Mouse (Mus musculus) adrenal gland, adult 8-10 months (tissue): Measurements from ENCODE around the gene Mical3. TPM values are rescaled to one million over a fixed set of nuclear protein-coding genes. Genes with fewer than 3 reads are reported as not detected.

ENCODE experiments used
- DNase-seq: peaks from one replicate; pipeline ENCODE4 v3.0.0; 2022
- total RNA-seq, 4 experiments: library from RNA; stranded (reverse); gene quantifications; 2 replicates each; pipeline ENCODE4 v1.2.4; 2022

Mical3 gene
- total RNA-seq, 4 experiments from 2014 or later, result 41.6 to 78.2 (median 55.4) TPM

GRCm38 (mm10) chr6:121109181-121109981 is 21.4 kb downstream of the Mical3 start:
- DNase-seq, result no peak

GRCm38 (mm10) chr6:121108075-121108474 is 22.7 kb downstream of the Mical3 start:
- DNase-seq, result no peak

- DNase-seq, result no peak
Observed at GRCm38 (mm10) chr6:121106711-121107405, 23.9 kb downstream of the Mical3 start.

- DNase-seq, result no peak
Observed at GRCm38 (mm10) chr6:121105726-121106125, 25.1 kb downstream of the Mical3 start.

- DNase-seq, result no peak
Observed at GRCm38 (mm10) chr6:121103406-121104171, 27.2 kb downstream of the Mical3 start.

GRCm38 (mm10) chr6:121102941-121103340 is 27.9 kb downstream of the Mical3 start:
- peak; percentile 45 for DNase-seq

GRCm38 (mm10) chr6:121102084-121102483 is 28.7 kb downstream of the Mical3 start:
- DNase-seq, result no peak

- no peak for DNase-seq
Observed at GRCm38 (mm10) chr6:121101201-121101600, 29.6 kb downstream of the Mical3 start.

GRCm38 (mm10) chr6:121099831-121100230 is 31.0 kb downstream of the Mical3 start:
- no peak for DNase-seq

GRCm38 (mm10) chr6:121099228-121099608 is 31.6 kb downstream of the Mical3 start:
- no peak for DNase-seq

GRCm38 (mm10) chr6:121098511-121099227 is 32.1 kb downstream of the Mical3 start:
- no peak for DNase-seq

- DNase-seq, result no peak
Observed at GRCm38 (mm10) chr6:121098109-121098508, 32.7 kb downstream of the Mical3 start.

GRCm38 (mm10) chr6:121096862-121097261 is 33.9 kb downstream of the Mical3 start:
- no peak for DNase-seq

GRCm38 (mm10) chr6:121096390-121096789 is 34.4 kb downstream of the Mical3 start:
- DNase-seq, result no peak

- no peak for DNase-seq
Observed at GRCm38 (mm10) chr6:121093662-121094408, 37.0 kb downstream of the Mical3 start.

GRCm38 (mm10) chr6:121090786-121091185 is 40.0 kb downstream of the Mical3 start:
- DNase-seq, result no peak

- DNase-seq, result peak; percentile 59
Observed at GRCm38 (mm10) chr6:121087586-121088245, 43.1 kb downstream of the Mical3 start.

- DNase-seq, result no peak
Observed at GRCm38 (mm10) chr6:121087127-121087526, 43.7 kb downstream of the Mical3 start.

GRCm38 (mm10) chr6:121086226-121086625 is 44.6 kb downstream of the Mical3 start:
- no peak for DNase-seq

GRCm38 (mm10) chr6:121084050-121084480 is 46.7 kb downstream of the Mical3 start:
- no peak for DNase-seq

- no peak for DNase-seq
Observed at GRCm38 (mm10) chr6:121082094-121082473, 48.7 kb downstream of the Mical3 start.
